Mouse (Mus musculus) megakaryocyte, adult 5-6 weeks (primary cell): Measurements from ENCODE around the gene Myh9. TPM values are rescaled to one million over a fixed set of nuclear protein-coding genes. Genes with fewer than 3 reads are reported as not detected.
"Not testable (repeated sequence)": the region's sequence is repeated elsewhere in the genome, so short reads cannot be mapped to it uniquely, and the experiment has no call there.

Experiments used
- ATAC-seq: 2 replicates; pipeline ENCODE4 v1.8.0; 2016; ENCODE audit warnings: mild to moderate bottlenecking, inconsistent platforms; ENCODE audit not compliant: poor library complexity, severe bottlenecking
- total RNA-seq, 2 experiments: library from RNA; stranded (forward) in 1 of 2; stranded (reverse) in 1 of 2; fragments of 153-499, 151-499 nt in 1 of 2; fragments of 221-1000, 200-1000 nt in 1 of 2; gene quantifications; 2 replicates each; pipeline versions ENCODE4 v1.2.3 to v1.2.4; 2015 to 2017

The Myh9 gene
- total RNA-seq, 2 experiments from 2014 or later: 464 to 759 TPM

GRCm38 (mm10) chr15:77844048-77844447, 2.1 kb upstream of the Myh9 start:
- no peak for ATAC-seq

GRCm38 (mm10) chr15:77843494-77844041, 1.6 kb upstream of the Myh9 start:
- ATAC-seq: not testable (repeated sequence)

- no peak for ATAC-seq
These were observed 1.1 kb upstream of the Myh9 start for GRCm38 (mm10) chr15:77843046-77843445.

- ATAC-seq: peak; percentile 45
These were observed 471 bp downstream of the Myh9 start for GRCm38 (mm10) chr15:77841361-77842046.

- ATAC-seq: no peak
These were observed 1.3 kb downstream of the Myh9 start for GRCm38 (mm10) chr15:77840450-77841360.

GRCm38 (mm10) chr15:77839529-77840286, 2.3 kb downstream of the Myh9 start:
- no peak for ATAC-seq

- no peak for ATAC-seq
These were observed 3.2 kb downstream of the Myh9 start for GRCm38 (mm10) chr15:77838530-77839387.

- ATAC-seq: no peak
These were observed 4.4 kb downstream of the Myh9 start for GRCm38 (mm10) chr15:77837444-77838117.

GRCm38 (mm10) chr15:77836692-77837443, 5.1 kb downstream of the Myh9 start:
- ATAC-seq: no peak

- ATAC-seq: no peak
These were observed 5.9 kb downstream of the Myh9 start for GRCm38 (mm10) chr15:77835930-77836653.

- ATAC-seq: peak; percentile 31
These were observed 7.4 kb downstream of the Myh9 start for GRCm38 (mm10) chr15:77834336-77835268.

GRCm38 (mm10) chr15:77833731-77834130, 8.2 kb downstream of the Myh9 start:
- ATAC-seq: no peak

GRCm38 (mm10) chr15:77833083-77833482, 8.9 kb downstream of the Myh9 start:
- ATAC-seq: no peak

- ATAC-seq: 0 out of 2 replicates have a peak, but pooled peaks have one; percentile 7
These were observed 9.5 kb downstream of the Myh9 start for GRCm38 (mm10) chr15:77832458-77832904.

GRCm38 (mm10) chr15:77831754-77832457, 10.1 kb downstream of the Myh9 start:
- ATAC-seq: peak; percentile 42

GRCm38 (mm10) chr15:77831138-77831579, 10.8 kb downstream of the Myh9 start:
- ATAC-seq: peak; percentile 58
